In the genomic region with DNA sequence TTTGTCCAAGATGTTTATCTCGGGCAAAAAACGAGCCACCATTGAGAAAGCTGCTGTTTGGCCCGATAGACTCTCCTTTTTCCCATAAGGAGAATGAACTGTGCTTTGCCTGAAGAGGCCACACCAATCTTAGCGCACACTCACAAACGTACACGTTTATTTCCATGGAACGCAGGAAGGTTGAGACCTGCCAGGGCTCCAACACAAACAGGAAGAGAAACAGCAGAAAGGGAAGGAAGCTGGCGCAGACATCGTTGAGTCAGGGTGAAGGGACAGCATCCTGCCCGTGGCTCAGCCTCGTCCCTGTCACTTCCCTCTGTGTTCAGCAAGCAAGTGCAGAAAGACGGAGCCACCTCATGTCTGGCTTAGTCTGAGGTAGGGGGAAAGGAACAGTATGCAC, we compare ENCODE assay signal across 8 mouse cellular contexts. TPM values are rescaled to one million over a fixed set of nuclear protein-coding genes. Genes with fewer than 3 reads are reported as not detected.
A peak's percentile ranks its signal among the peaks of the same experiment; 100 is the strongest.
DNase-seq lines count a peak whose midpoint lies in the region; ATAC-seq and TF ChIP-seq lines count a peak whose summit lies in the region.

No protein-coding gene starts in this region.

- no peak for TF ChIP-seq POLR2A in liver, adult 2 months (IDR thresholded peaks at IDR 0.05; ENCODE audit: extremely low read depth, insufficient read depth, low read length)

- H3K4me2 ChIP-seq in forebrain, embryonic 11.5 days (ENCODE audit: low read depth, low read length, severe bottlenecking), result no peak overlapping the region
- H3K4me2 ChIP-seq in hindbrain, embryonic 14.5 days (replicated peaks), result no peak overlapping the region

- 65% methylated on average over 12 of the region's 12 CpGs for WGBS in liver, adult 2 months
- 82% methylated on average over 12 of the region's 12 CpGs for WGBS in forebrain, embryonic 11.5 days
- 77% methylated on average over 12 of the region's 12 CpGs for WGBS in hindbrain, embryonic 14.5 days

- H3K79me2 ChIP-seq in liver, adult 2 months (ENCODE audit: control insufficient read depth, insufficient read depth, low read length), result no peaks in the 10 kb centered on the region

- no peaks in the 10 kb centered on the region for H3K27me3 ChIP-seq in liver, adult 2 months (ENCODE audit: control insufficient read depth, insufficient read depth, low read length)
- no peaks in the 10 kb centered on the region for H3K27me3 ChIP-seq in forebrain, embryonic 11.5 days (ENCODE audit: control insufficient read depth, insufficient read depth, low read length)
- H3K27me3 ChIP-seq in hindbrain, embryonic 14.5 days (ENCODE audit: control insufficient read depth, insufficient read depth, low read length), result no peaks in the 10 kb centered on the region

- H3K4me1 ChIP-seq in liver, adult 2 months (ENCODE audit: control insufficient read depth, insufficient read depth, low read length), result no peaks in the 10 kb centered on the region
- H3K4me1 ChIP-seq in forebrain, embryonic 11.5 days (replicated peaks; ENCODE audit: control insufficient read depth, insufficient read depth, low read length), result no peaks in the 10 kb centered on the region
- no peaks in the 10 kb centered on the region for H3K4me1 ChIP-seq in hindbrain, embryonic 14.5 days (replicated peaks; ENCODE audit: control insufficient read depth, insufficient read depth, low read length)

- ATAC-seq in forebrain, embryonic 11.5 days (replicated peaks; ENCODE audit: low FRiP score), result no peak
- ATAC-seq in hindbrain, embryonic 14.5 days (ENCODE audit: low FRiP score), result no peak

- no peaks in the 10 kb centered on the region for H3K9me3 ChIP-seq in forebrain, embryonic 11.5 days (ENCODE audit: control insufficient read depth, low read length)
- no peaks in the 10 kb centered on the region for H3K9me3 ChIP-seq in hindbrain, embryonic 14.5 days (ENCODE audit: control insufficient read depth, low read length)

- peak overlapping the region; percentile 42 for H3K27ac ChIP-seq in liver, adult 2 months (replicated peaks; ENCODE audit: insufficient read depth, low read depth, low read length)
- H3K27ac ChIP-seq in forebrain, embryonic 11.5 days (ENCODE audit: low read depth, low read length), result no peak overlapping the region
- H3K27ac ChIP-seq in hindbrain, embryonic 14.5 days, result no peak overlapping the region

- no peak for TF ChIP-seq CTCF in liver, adult 2 months (IDR thresholded peaks at IDR 0.05; ENCODE audit: low read depth, low read length)

- no peak overlapping the region for H3K9ac ChIP-seq in liver, adult 2 months (ENCODE audit: low read depth, low read length)
- H3K9ac ChIP-seq in forebrain, embryonic 11.5 days (ENCODE audit: low read length), result no peak overlapping the region
- H3K9ac ChIP-seq in hindbrain, embryonic 14.5 days, result no peak overlapping the region

- DNase-seq in adrenal gland, adult (ENCODE audit: inconsistent age in 2 of 2, low spot score in 1 of 2), result peak; percentile 46 to 71
- DNase-seq in adrenal gland, postnatal 4 days (ENCODE audit: low spot score in 2 of 2), result no peak
- DNase-seq in embryo, embryonic 11 days, result peak; percentile 19
- peak; percentile 39 for DNase-seq in heart, postnatal 4 days
- peak; percentile 41 for DNase-seq in liver, adult 2 months (ENCODE audit: extremely low read depth, low read depth, low spot score)
- DNase-seq in right cerebral cortex, postnatal 25 days, result peak; percentile 22
- DNase-seq in forebrain, embryonic 11.5 days (ENCODE audit: low spot score), result no peak
- no peak for DNase-seq in hindbrain, embryonic 14.5 days (ENCODE audit: low spot score)

- no peak overlapping the region for H3K4me3 ChIP-seq in liver, adult 2 months (ENCODE audit: insufficient read depth, low read depth, low read length)
- H3K4me3 ChIP-seq in forebrain, embryonic 11.5 days (ENCODE audit: low read depth, low read length), result no peak overlapping the region
- no peak overlapping the region for H3K4me3 ChIP-seq in hindbrain, embryonic 14.5 days (replicated peaks; ENCODE audit: low read length)

- no peaks in the 10 kb centered on the region for H3K36me3 ChIP-seq in liver, adult 2 months (ENCODE audit: control insufficient read depth, insufficient read depth, low read length)
- H3K36me3 ChIP-seq in forebrain, embryonic 11.5 days (ENCODE audit: control insufficient read depth, insufficient read depth, low read length), result no peaks in the 10 kb centered on the region
- no peaks in the 10 kb centered on the region for H3K36me3 ChIP-seq in hindbrain, embryonic 14.5 days (replicated peaks; ENCODE audit: control insufficient read depth, insufficient read depth)

RNA-seq across cellular contexts. Expression of gene Ivns1abp, which starts 56.8 kb away (rescaled TPM):
- total RNA-seq in adrenal gland, postnatal 4 days (2021), result 100 to 1,000 TPM; 127 to 187 TPM
- total RNA-seq in heart, postnatal 4 days (2021), result 100 to 1,000 TPM; 286 to 289 TPM
- total RNA-seq in liver, adult 2 months (2014; rRNA removed), result 105 and 111 TPM in 2 replicates
- 11.4 and 16.7 TPM in 2 replicates for polyA plus RNA-seq in liver, adult 2 months (2012; rRNA removed)
- 468 and 472 TPM in 2 replicates for polyA plus RNA-seq in forebrain, embryonic 11.5 days (2014; fragmentation: Nextera tagmentation; extraction: Ambion mirVana)
- 229 and 263 TPM in 2 replicates for polyA plus RNA-seq in hindbrain, embryonic 14.5 days (2014; fragmentation: Nextera tagmentation; extraction: Ambion mirVana)

Comparison
In these comparisons a context has a peak if more than half of its experiments do, and no peak if none do; other contexts are left out.
1. DNase-seq: peak in adrenal gland, adult (2 of 2), embryo, embryonic 11 days (single experiment), heart, postnatal 4 days (single experiment), liver, adult 2 months (single experiment) and right cerebral cortex, postnatal 25 days (single experiment); none in adrenal gland, postnatal 4 days (0 of 2), forebrain, embryonic 11.5 days (single experiment) and hindbrain, embryonic 14.5 days (single experiment).